Mouse (Mus musculus) CH12.LX (cell line): ENCODE data around the gene Chrna10. TPM values are rescaled to one million over a fixed set of nuclear protein-coding genes. Genes with fewer than 3 reads are reported as not detected.

Experiments
- DNase-seq: peaks from one replicate; pipeline ENCODE4 v3.0.0-alpha.2; 2013; ENCODE audit errors: extremely low read depth
- H3K27ac ChIP-seq: 2 replicates; pipeline ENCODE4 v1.5.1; 2012; ENCODE audit warnings: low read depth, mild to moderate bottlenecking, control low read depth, moderate library complexity; ENCODE audit not compliant: insufficient read depth
- H3K27me3 ChIP-seq: replicated peaks from 2 replicates; pipeline ENCODE3; 2012; ENCODE audit warnings: inconsistent platforms
- H3K36me3 ChIP-seq, 2 experiments: replicated peaks in 1 of 2; 2 replicates each; pipeline versions ENCODE3 to v1.6.1; 2012; ENCODE audit warnings: inconsistent platforms in 1 of 2, low read length in 1 of 2, mild to moderate bottlenecking in 1 of 2, mixed read lengths in 1 of 2, moderate library complexity in 1 of 2; ENCODE audit not compliant: control insufficient read depth in 1 of 2, insufficient read depth in 1 of 2
- H3K4me1 ChIP-seq, 2 experiments: 2 replicates each; pipeline ENCODE4 v1.6.1; 2012; ENCODE audit warnings: inconsistent platforms in 1 of 2, moderate library complexity in 1 of 2; ENCODE audit not compliant: insufficient read depth in 2 of 2, control insufficient read depth in 1 of 2
- H3K4me2 ChIP-seq: 2 replicates; pipeline ENCODE4 v1.6.1; 2012; ENCODE audit warnings: low read depth, mild to moderate bottlenecking, control low read depth; ENCODE audit not compliant: poor library complexity, insufficient read depth, severe bottlenecking
- H3K4me3 ChIP-seq, 3 experiments: fragments of 150-350 bp in 1 of 3; sonication (generic) in 1 of 3; replicated peaks in 1 of 3; 2 replicates each; pipeline versions ENCODE3 to v1.5.1; 2011 to 2012; ENCODE audit warnings: low read depth in 2 of 3, low read length in 2 of 3, mild to moderate bottlenecking in 2 of 3, moderate library complexity in 2 of 3, control low read depth in 1 of 3, improper control_type of control experiment in 1 of 3, inconsistent platforms in 1 of 3, mixed read lengths in 1 of 3; ENCODE audit not compliant: poor library complexity in 1 of 3
- H3K79me2 ChIP-seq: replicated peaks from 2 replicates; pipeline ENCODE4 v1.6.1; 2012; ENCODE audit warnings: mild to moderate bottlenecking, moderate library complexity; ENCODE audit not compliant: control insufficient read depth, poor library complexity, insufficient read depth, severe bottlenecking; ENCODE audit errors: extremely low read depth
- H3K9ac ChIP-seq: 2 replicates; pipeline ENCODE4 v1.6.1; 2012; ENCODE audit warnings: low read depth, mild to moderate bottlenecking, control low read depth, moderate library complexity; ENCODE audit not compliant: insufficient read depth
- H3K9me3 ChIP-seq: replicated peaks from 2 replicates; pipeline ENCODE3; 2012; ENCODE audit warnings: low read length, inconsistent platforms, mixed read lengths
- BHLHE40 ChIP-seq: IDR thresholded peaks from 2 replicates; pipeline ENCODE4 v1.6.1; 2011; ENCODE audit warnings: mild to moderate bottlenecking, low read depth, low read length, improper control_type of control experiment
- CHD1 ChIP-seq: IDR thresholded peaks from 2 replicates; pipeline ENCODE4 v1.6.1; 2012; ENCODE audit warnings: low read depth, low read length, improper control_type of control experiment, inconsistent platforms
- CTCF ChIP-seq, 2 experiments: IDR thresholded peaks in 1 of 2; conservative IDR thresholded peaks in 1 of 2; 2 replicates each; pipeline ENCODE4 v1.5.1; 2011 to 2012; ENCODE audit warnings: low read depth in 2 of 2, low read length in 2 of 2, improper control_type of control experiment in 1 of 2, inconsistent platforms in 1 of 2, mild to moderate bottlenecking in 1 of 2, moderate library complexity in 1 of 2
- ELF1 ChIP-seq: IDR thresholded peaks from 2 replicates; pipeline ENCODE4 v1.6.1; 2014; ENCODE audit warnings: low read depth, mild to moderate bottlenecking, inconsistent platforms, low read length, improper control_type of control experiment
- ETS1 ChIP-seq: conservative IDR thresholded peaks from 2 replicates; pipeline ENCODE4 v1.6.1; 2012; ENCODE audit warnings: low read depth, mild to moderate bottlenecking, inconsistent platforms, low read length, improper control_type of control experiment, moderate library complexity
- GABPA ChIP-seq: IDR thresholded peaks from 2 replicates; pipeline ENCODE4 v1.6.1; 2012; ENCODE audit warnings: low read depth, low read length, improper control_type of control experiment, inconsistent platforms; ENCODE audit not compliant: insufficient replicate concordance
- IRF4 ChIP-seq: IDR thresholded peaks from 2 replicates; pipeline ENCODE4 v1.6.1; 2014; ENCODE audit warnings: low read depth, mild to moderate bottlenecking, inconsistent platforms, low read length, improper control_type of control experiment
- JUN ChIP-seq: IDR thresholded peaks from 2 replicates; pipeline ENCODE4 v1.6.1; 2011; ENCODE audit warnings: low read depth, mild to moderate bottlenecking, low read length, improper control_type of control experiment, moderate library complexity; ENCODE audit not compliant: insufficient read depth
- KAT2A ChIP-seq: IDR thresholded peaks from 2 replicates; pipeline ENCODE4 v1.6.1; 2012; ENCODE audit warnings: low read length, improper control_type of control experiment, inconsistent platforms; ENCODE audit not compliant: insufficient replicate concordance
- MAFK ChIP-seq: IDR thresholded peaks from 2 replicates; pipeline ENCODE4 v1.6.1; 2011; ENCODE audit warnings: low read length, improper control_type of control experiment; ENCODE audit not compliant: insufficient replicate concordance
- MAZ ChIP-seq: IDR thresholded peaks from 2 replicates; pipeline ENCODE4 v1.6.1; 2012; ENCODE audit warnings: low read depth, mild to moderate bottlenecking, inconsistent platforms, low read length, improper control_type of control experiment, moderate library complexity
- NELFE ChIP-seq: IDR thresholded peaks from 2 replicates; pipeline ENCODE4 v1.6.1; 2011; ENCODE audit warnings: low read depth, low read length, improper control_type of control experiment
- POLR2AphosphoS2 ChIP-seq: IDR thresholded peaks from 2 replicates; pipeline ENCODE4 v1.6.1; 2011; ENCODE audit warnings: low read depth, low read length, improper control_type of control experiment
- RCOR1 ChIP-seq: conservative IDR thresholded peaks from 2 replicates; pipeline ENCODE4 v1.6.1; 2012; ENCODE audit warnings: low read depth, mild to moderate bottlenecking, inconsistent platforms, low read length, improper control_type of control experiment
- SIN3A ChIP-seq: IDR thresholded peaks from 2 replicates; pipeline ENCODE4 v1.6.1; 2012; ENCODE audit warnings: low read length, improper control_type of control experiment, inconsistent platforms
- SMC3 ChIP-seq: IDR thresholded peaks from 2 replicates; pipeline ENCODE4 v1.6.1; 2011; ENCODE audit warnings: low read depth, low read length, improper control_type of control experiment
- TBP ChIP-seq: conservative IDR thresholded peaks from 2 replicates; pipeline ENCODE4 v1.6.1; 2011; ENCODE audit warnings: low read depth, low read length, improper control_type of control experiment
- TCF12 ChIP-seq: IDR thresholded peaks from 2 replicates; pipeline ENCODE4 v1.6.1; 2014; ENCODE audit warnings: low read depth, mild to moderate bottlenecking, inconsistent platforms, low read length, improper control_type of control experiment
- ZKSCAN1 ChIP-seq: IDR thresholded peaks from 2 replicates; pipeline ENCODE4 v1.6.1; 2012; ENCODE audit warnings: low read depth, inconsistent platforms, low read length, improper control_type of control experiment, borderline replicate concordance
- ZMIZ1 ChIP-seq: IDR thresholded peaks from 2 replicates; pipeline ENCODE4 v1.6.1; 2012; ENCODE audit warnings: low read depth, mild to moderate bottlenecking, inconsistent platforms, low read length, improper control_type of control experiment
- dilution Hi-C: fragments of 300-500 bp; cut with MboI; formaldehyde crosslinking; loops from 2 replicates; pipeline ENCODE4 v1.14.3; 2020; ENCODE audit warnings: low sequenced_read_pairs; ENCODE audit not compliant: extremely low pct_unique_long_range_greater_than_20kb, extremely low pct_ligation_motif_present
- in situ Hi-C: fragments of 300-500 bp; cut with MboI; formaldehyde crosslinking; loops from 3 replicates; pipeline ENCODE4 v1.14.3; 2019; ENCODE audit warnings: low sequenced_read_pairs, low pct_ligation_motif_present, low pct_unique_long_range_greater_than_20kb, mixed read lengths
- polyA plus RNA-seq: library from polyadenylated mRNA; unstranded; fragments of >175 nt; gene quantifications from 2 replicates; pipeline ENCODE4 v1.2.1, GENCODE M21; 2012; ENCODE audit warnings: low read depth; ENCODE audit not compliant: insufficient read length
- total RNA-seq, 2 experiments: library from RNA; depleted of rRNA; stranded (reverse); fragments of 300-350 nt in 1 of 2; fragments of >200 nt in 1 of 2; gene quantifications; 2 replicates each; pipeline ENCODE4 v1.2.3; 2012 to 2014

Gene Chrna10
- total and polyA plus RNA-seq, 3 experiments = not detected

DNA sequence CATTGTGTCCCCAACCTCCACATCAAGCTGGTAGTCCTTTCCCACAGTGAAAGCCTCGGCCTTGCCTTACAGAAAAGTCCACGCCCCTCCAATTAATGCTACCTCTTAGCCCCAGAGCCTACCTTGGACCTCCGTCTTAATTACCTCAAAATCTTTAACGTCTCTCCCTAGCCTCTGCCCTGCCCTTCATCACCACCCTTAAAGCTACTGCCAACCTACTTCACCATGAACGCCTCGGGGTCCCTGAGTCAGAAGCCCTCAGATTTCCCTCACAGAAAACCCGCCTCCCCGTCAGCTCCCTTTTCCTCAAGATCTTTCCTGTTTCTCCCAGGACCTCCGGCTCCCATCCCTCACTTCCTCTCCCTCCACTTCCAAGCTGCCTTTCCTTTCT lies 52.0 kb downstream of the Chrna10 start:
- H3K27me3 ChIP-seq = no peaks in the 10 kb centered on the region
- no peak for DNase-seq
- peaks cover under 1 to 14% of the 10 kb centered on the region in 2 experiments for H3K36me3 ChIP-seq
- peak overlapping the region; percentile 97 for H3K4me2 ChIP-seq
- TF ChIP-seq POLR2AphosphoS2 (no peak), TBP (no peak)
- dilution Hi-C loops (no loop called here), in situ Hi-C loops (loop anchor here (10.0 kb wide), 1 partner anchor 400 kb away; the partner anchor contains the start of gene Clpb)
- H3K27ac ChIP-seq = no peak overlapping the region; the same call in 1 of the 2 replicates
- H3K79me2 ChIP-seq = peaks cover 49% of the 10 kb centered on the region
- H3K9me3 ChIP-seq = no peaks in the 10 kb centered on the region
- H3K9ac ChIP-seq = peak overlapping the region; percentile 80
- H3K4me3 ChIP-seq = peak overlapping the region; percentile 72 to 93 (median 81)
- peaks cover 9 to 50% of the 10 kb centered on the region in 2 experiments for H3K4me1 ChIP-seq

- Histone ChIP-seq H3K27ac (no peak overlapping the region), H3K4me3 (peak overlapping the region; percentile 72 to 93 (median 81)), H3K9me3 (no peaks in the 10 kb centered on the region), H3K9ac (peak overlapping the region; percentile 80), H3K4me1 (peaks cover 9 to 49% of the 10 kb centered on the region in 2 experiments), H3K4me2 (peak overlapping the region; percentile 97), H3K27me3 (no peaks in the 10 kb centered on the region), H3K79me2 (peaks cover 55% of the 10 kb centered on the region), H3K36me3 (peaks cover 5 to 19% of the 10 kb centered on the region in 2 experiments)
- in situ Hi-C loops (loop anchor here (10.0 kb wide), 1 partner anchor 399 kb away; the partner anchor contains the start of gene Clpb), dilution Hi-C loops (no loop called here)
- DNase-seq = no peak
- TF ChIP-seq ZMIZ1 = no peak
- TF ChIP-seq JUN = no peak
- TF ChIP-seq CTCF (conservative IDR thresholded peaks at IDR 0.05 in 1 of 2, IDR thresholded peaks at IDR 0.05 in 1 of 2; ENCODE audit: low read depth in 2 of 2, low read length in 2 of 2) = no peak
- no peak for TF ChIP-seq IRF4
- no peak for TF ChIP-seq SMC3
These were observed 52.7 kb downstream of the Chrna10 start for GRCm38 (mm10) chr7:102063891-102064290.

- dilution Hi-C loops = no loop called here
- Histone ChIP-seq H3K27ac (no peak overlapping the region), H3K4me2 (no peak overlapping the region), H3K4me3 (no peak overlapping the region), H3K27me3 (no peaks in the 10 kb centered on the region), H3K9ac (no peak overlapping the region), H3K4me1 (peaks cover 9 to 40% of the 10 kb centered on the region in 2 experiments), H3K79me2 (peaks cover 52% of the 10 kb centered on the region)
- DNase-seq = no peak
- in situ Hi-C loops = loop anchor here (10.0 kb wide), 1 partner anchor 397 kb away; the partner anchor contains the start of gene Clpb
- TF ChIP-seq POLR2AphosphoS2 = no peak
- TF ChIP-seq CTCF (conservative IDR thresholded peaks at IDR 0.05 in 1 of 2, IDR thresholded peaks at IDR 0.05 in 1 of 2; ENCODE audit: low read depth in 2 of 2, low read length in 2 of 2) = no peak
- TF ChIP-seq MAFK = no peak
- no peak for TF ChIP-seq IRF4
- TF ChIP-seq ETS1 = no peak
- no peak for TF ChIP-seq SMC3
- no peak for TF ChIP-seq MAZ
- TF ChIP-seq GABPA = no peak
- no peak for TF ChIP-seq BHLHE40
- no peak for TF ChIP-seq SIN3A
- TF ChIP-seq ZKSCAN1 = no peak
- no peak for TF ChIP-seq RCOR1
- TF ChIP-seq KAT2A = no peak
- no peak for TF ChIP-seq TCF12
- no peak for TF ChIP-seq NELFE
- no peak for TF ChIP-seq CHD1
- TF ChIP-seq ELF1 = no peak
- TF ChIP-seq, all 38 proteins: peak for 0
- Histone ChIP-seq H3K36me3 (peaks cover 5 to 27% of the 10 kb centered on the region in 2 experiments), H3K9me3 (no peaks in the 10 kb centered on the region)
These were observed 54.4 kb downstream of the Chrna10 start for GRCm38 (mm10) chr7:102062203-102062602.
